Mouse (Mus musculus) heart, embryonic 10.5 days (tissue): ENCODE measurements at regions not wholly inside any gene's neighbourhood (a gene's known extent, or its start where the extent isn't known, plus 50 kb on each side); places are given as distances from the start of the nearest gene placed in this dataset.
"Not testable (repeated sequence)": the region's sequence is repeated elsewhere in the genome, so short reads cannot be mapped to it uniquely, and the experiment has no call there.

Source experiments
- DNase-seq: peaks from one replicate; pipeline ENCODE4 v3.0.0-alpha.2; 2017; ENCODE audit warnings: low spot score
- H3K27ac ChIP-seq: fragments of 300-500 bp; sonication (generic); 2 replicates; pipeline ENCODE4 v1.5.1; 2016; ENCODE audit warnings: mild to moderate bottlenecking
- H3K27me3 ChIP-seq: fragments of 300-500 bp; sonication (generic); 2 replicates; pipeline ENCODE4 v1.6.1; 2016; ENCODE audit warnings: mild to moderate bottlenecking; ENCODE audit not compliant: poor library complexity, insufficient read depth, severe bottlenecking
- H3K36me3 ChIP-seq: fragments of 300-500 bp; sonication (generic); 2 replicates; pipeline ENCODE4 v1.6.1; 2016; ENCODE audit warnings: mild to moderate bottlenecking, moderate library complexity
- H3K4me1 ChIP-seq: fragments of 300-500 bp; sonication (generic); 2 replicates; pipeline ENCODE4 v1.6.1; 2016; ENCODE audit warnings: mild to moderate bottlenecking
- H3K4me3 ChIP-seq: fragments of 300-500 bp; sonication (generic); 2 replicates; pipeline ENCODE4 v1.5.1; 2016; ENCODE audit warnings: mild to moderate bottlenecking, moderate library complexity
- H3K9me3 ChIP-seq: fragments of 300-500 bp; sonication (generic); 2 replicates; pipeline ENCODE4 v1.6.1; 2016; ENCODE audit warnings: mild to moderate bottlenecking, moderate library complexity
- WGBS: fragments of 180-500 bp; shearing (Covaris S2); methylation state at CpG from one replicate; pipeline ENCODE4 v1.1.7; 2016; 5-methylcytosine and 5-hydroxymethylcytosine counted together

DNA sequence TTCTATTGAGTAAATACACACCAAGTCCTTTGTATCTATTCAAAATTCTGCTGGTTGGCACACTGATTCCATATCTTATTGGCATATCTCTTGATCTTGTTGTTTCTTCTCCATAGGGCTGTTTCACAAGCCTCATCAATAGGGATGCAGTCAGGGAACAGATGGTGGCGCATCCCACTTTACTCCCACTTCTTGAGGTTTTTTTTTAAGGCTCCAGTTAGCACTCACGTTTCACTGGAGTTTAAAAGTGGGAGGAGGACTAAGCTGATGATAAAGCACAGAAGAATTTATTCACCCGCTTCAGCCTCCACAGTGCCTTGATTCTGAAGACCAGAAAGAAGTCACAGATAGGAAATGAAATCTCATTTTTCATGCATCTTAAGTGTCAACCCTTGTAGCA, 199.8 kb downstream of the Fam198b start:
- Histone ChIP-seq H3K9me3 (no peaks in the 10 kb centered on the region), H3K27me3 (no peaks in the 10 kb centered on the region), H3K27ac (no peak overlapping the region), H3K4me1 (no peaks in the 10 kb centered on the region), H3K4me3 (no peak overlapping the region), H3K36me3 (no peaks in the 10 kb centered on the region)
- 59% methylated on average over 3 of the region's 3 CpGs for WGBS
- no peak for DNase-seq

DNA sequence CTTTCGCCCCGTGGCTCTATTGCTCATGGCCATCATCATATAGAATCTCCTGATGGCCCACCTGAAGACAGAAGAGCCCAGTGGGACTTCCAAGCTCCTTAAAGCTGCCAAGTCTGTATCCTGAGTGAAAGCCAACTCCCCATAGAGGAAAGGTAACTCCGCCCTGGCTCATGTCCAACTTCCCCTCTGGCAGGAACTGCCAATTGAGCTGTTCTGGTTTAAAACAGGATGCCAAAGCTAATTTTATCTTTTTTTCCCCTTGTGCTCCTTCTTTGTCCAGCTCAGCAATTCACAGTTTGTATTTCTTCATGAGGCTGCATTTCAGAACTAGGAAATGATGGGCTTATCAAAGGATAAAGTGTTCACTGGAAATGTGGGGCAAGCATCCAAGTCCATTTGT, 215.3 kb downstream of the Fam198b start:
- WGBS: 81% methylated on average over 3 of the region's 3 CpGs
- H3K4me1 ChIP-seq: no peaks in the 10 kb centered on the region
- DNase-seq: no peak
- no peak overlapping the region for H3K4me3 ChIP-seq
- H3K9me3 ChIP-seq: no peaks in the 10 kb centered on the region
- no peak overlapping the region for H3K27ac ChIP-seq
- H3K27me3 ChIP-seq: no peaks in the 10 kb centered on the region
- no peaks in the 10 kb centered on the region for H3K36me3 ChIP-seq

DNA sequence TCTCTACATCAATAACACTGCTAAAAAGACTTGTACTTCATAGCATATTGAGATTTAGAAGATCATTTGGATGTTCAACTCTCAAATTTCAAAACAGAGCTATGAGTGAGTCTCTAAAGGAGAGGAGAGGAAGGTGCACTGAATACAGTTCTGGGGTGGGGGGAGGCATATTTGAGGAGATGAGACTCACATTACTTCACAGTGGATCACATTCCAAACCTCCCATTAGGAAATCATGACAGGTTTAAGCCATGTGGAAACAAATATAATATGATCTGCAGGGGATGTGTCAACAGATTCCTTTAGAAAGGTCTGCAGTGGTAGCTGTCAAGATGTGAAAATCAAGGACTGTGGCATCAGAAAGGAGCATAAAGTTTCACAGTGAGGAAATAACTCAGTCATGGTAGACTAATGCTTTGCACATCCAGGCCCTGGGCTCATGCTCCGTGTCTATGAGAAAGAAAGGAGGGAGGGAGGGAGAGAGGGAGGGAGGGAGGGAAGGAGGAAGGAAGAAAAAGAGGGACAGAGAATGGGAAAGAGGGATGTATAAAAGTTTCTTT, 235.9 kb downstream of the Fam198b start:
- Histone ChIP-seq H3K27me3 (no peaks in the 10 kb centered on the region), H3K27ac (no peak overlapping the region), H3K4me1 (no peaks in the 10 kb centered on the region), H3K4me3 (no peak overlapping the region), H3K9me3 (no peaks in the 10 kb centered on the region), H3K36me3 (no peaks in the 10 kb centered on the region)
- DNase-seq: no peak
- 50% methylated on average over 1 of the region's 1 CpGs for WGBS

DNA sequence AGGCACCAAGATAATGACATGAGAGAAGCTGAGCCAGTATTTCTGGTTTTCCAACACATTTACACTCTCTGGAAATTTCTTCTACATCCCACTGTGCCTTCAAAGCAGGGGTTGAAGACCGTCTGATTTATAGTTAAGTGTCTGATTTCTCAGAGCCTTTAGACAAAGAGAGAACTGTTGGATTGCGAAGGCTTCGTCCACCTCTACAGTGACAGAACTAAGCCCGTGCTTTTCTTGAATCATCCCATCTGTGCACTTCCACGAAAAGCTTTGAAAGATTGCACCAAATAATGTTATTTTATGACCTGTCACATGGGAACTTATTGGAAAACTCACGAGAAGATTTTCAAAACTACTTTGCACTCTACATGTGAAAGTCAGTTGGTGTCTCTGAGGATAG, 239.3 kb downstream of the Fam198b start:
- DNase-seq: no peak
- H3K4me3 ChIP-seq: no peak overlapping the region
- no peaks in the 10 kb centered on the region for H3K9me3 ChIP-seq
- H3K27ac ChIP-seq: no peak overlapping the region
- H3K4me1 ChIP-seq: no peaks in the 10 kb centered on the region
- WGBS: 84% methylated on average over 6 of the region's 6 CpGs
- H3K27me3 ChIP-seq: no peaks in the 10 kb centered on the region
- H3K36me3 ChIP-seq: no peaks in the 10 kb centered on the region

DNA sequence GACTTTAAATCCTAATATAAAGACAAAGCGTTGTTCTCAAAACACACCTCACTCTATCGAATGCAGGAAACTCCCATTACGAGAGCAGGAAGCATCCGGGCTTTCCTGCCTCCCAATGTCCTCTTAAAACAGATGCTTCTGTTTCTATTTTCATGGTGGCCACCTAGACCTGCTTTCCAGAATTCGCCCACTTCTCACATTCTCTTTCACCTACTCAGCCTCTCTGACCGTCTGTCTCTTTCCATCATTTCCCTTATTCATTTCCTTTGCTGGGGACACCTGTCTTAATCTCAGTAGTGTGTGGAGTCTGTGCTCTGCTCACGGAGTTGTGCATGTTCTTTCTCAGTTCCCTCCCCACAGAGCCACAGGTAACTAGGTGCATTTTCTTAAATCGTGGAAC, 240.3 kb downstream of the Fam198b start:
- no peak overlapping the region for H3K27ac ChIP-seq
- no peaks in the 10 kb centered on the region for H3K9me3 ChIP-seq
- H3K4me1 ChIP-seq: no peaks in the 10 kb centered on the region
- DNase-seq: no peak
- H3K4me3 ChIP-seq: no peak overlapping the region
- no peaks in the 10 kb centered on the region for H3K27me3 ChIP-seq
- 80% methylated on average over 8 of the region's 8 CpGs for WGBS
- no peaks in the 10 kb centered on the region for H3K36me3 ChIP-seq

DNA sequence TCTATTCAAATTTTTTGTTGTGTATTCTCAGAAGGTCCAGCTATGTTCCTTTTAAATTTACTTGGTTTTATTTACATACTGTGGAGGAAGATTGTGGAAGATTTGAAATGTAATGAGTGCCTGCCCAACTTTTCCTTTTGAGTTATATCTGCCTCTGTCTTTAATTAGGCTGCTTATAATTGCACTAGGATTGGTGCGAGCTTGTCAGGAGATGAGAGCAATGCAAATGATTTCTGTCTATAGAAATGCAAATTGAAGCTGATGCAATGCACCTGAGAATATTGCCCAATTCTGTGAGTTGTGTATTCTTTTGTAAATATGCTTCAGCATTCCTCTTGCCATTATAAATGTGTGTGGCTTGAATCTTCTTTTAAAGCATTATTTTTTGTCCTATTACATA, 257.4 kb downstream of the Fam198b start:
- H3K36me3 ChIP-seq: no peaks in the 10 kb centered on the region
- WGBS: 86% methylated on average over 1 of the region's 1 CpGs
- H3K27me3 ChIP-seq: no peaks in the 10 kb centered on the region
- H3K4me3 ChIP-seq: no peak overlapping the region
- no peak for DNase-seq
- no peaks in the 10 kb centered on the region for H3K9me3 ChIP-seq
- H3K27ac ChIP-seq: no peak overlapping the region
- no peaks in the 10 kb centered on the region for H3K4me1 ChIP-seq

- Histone ChIP-seq H3K4me1 (no peaks in the 10 kb centered on the region), H3K27ac (no peak overlapping the region), H3K36me3 (no peaks in the 10 kb centered on the region), H3K9me3 (no peaks in the 10 kb centered on the region), H3K27me3 (no peaks in the 10 kb centered on the region), H3K4me3 (no peak overlapping the region)
- no peak for DNase-seq
- 79% methylated on average over 2 of the region's 2 CpGs for WGBS
Measured at GRCm38 (mm10) chr3:80160473-80160872, 276.1 kb downstream of the Fam198b start.

GRCm38 (mm10) chr3:80181749-80182148, 297.4 kb downstream of the Fam198b start:
- H3K9me3 ChIP-seq: no peaks in the 10 kb centered on the region
- no peaks in the 10 kb centered on the region for H3K27me3 ChIP-seq
- H3K4me3 ChIP-seq: no peak overlapping the region
- DNase-seq: no peak
- no peaks in the 10 kb centered on the region for H3K36me3 ChIP-seq
- H3K4me1 ChIP-seq: no peaks in the 10 kb centered on the region
- WGBS: 78% methylated on average over 2 of the region's 2 CpGs
- H3K27ac ChIP-seq: no peak overlapping the region

DNA sequence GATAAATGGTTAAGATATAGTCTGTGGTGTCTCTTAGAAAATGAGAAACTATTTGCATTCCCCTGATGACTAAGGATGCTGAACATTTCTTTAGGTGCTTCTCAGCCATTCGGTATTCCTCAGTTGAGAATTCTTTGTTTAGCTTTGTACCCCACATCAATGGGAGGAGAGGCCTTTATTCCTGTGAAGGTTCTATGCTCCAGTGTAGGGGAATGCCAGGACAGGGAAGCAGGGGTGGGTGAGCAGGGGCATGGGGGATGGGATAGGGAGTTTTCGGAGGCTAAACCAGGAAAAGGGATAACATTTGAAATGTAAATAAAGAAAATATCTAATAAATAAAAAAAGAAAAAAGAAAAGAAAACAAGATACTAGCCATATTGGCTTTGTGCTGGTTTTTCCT, 297.8 kb downstream of the Fam198b start:
- H3K4me1 ChIP-seq, H3K4me3 ChIP-seq, H3K36me3 ChIP-seq, DNase-seq, H3K9me3 ChIP-seq, H3K27ac ChIP-seq, H3K27me3 ChIP-seq: not testable (repeated sequence)
- WGBS: 78% methylated on average over 2 of the region's 2 CpGs

- Histone ChIP-seq H3K4me1 (no peaks in the 10 kb centered on the region), H3K27me3 (no peaks in the 10 kb centered on the region), H3K36me3 (no peaks in the 10 kb centered on the region), H3K9me3 (no peaks in the 10 kb centered on the region), H3K27ac (no peak overlapping the region), H3K4me3 (no peak overlapping the region)
- WGBS: 84% methylated on average over 5 of the region's 5 CpGs
- no peak for DNase-seq
Measured at GRCm38 (mm10) chr3:80187406-80187805, 303.1 kb downstream of the Fam198b start.

DNA sequence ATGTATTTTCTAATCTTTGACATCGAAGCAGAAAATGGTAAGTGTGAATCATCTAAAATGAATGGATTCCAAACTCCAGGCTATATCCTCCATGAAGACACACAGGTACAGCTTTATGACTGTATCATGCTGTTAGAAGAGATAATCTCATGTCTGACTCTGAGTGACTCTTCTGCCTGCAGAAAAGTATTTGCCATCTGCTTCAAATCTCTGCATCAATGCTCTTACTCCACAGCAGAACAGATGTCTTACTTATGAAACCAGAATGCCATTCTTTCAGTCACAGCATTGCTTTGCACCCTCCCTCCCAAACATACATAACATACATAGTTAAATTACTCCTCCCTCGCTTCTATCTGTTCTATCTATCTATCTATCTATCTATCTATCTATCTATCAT, 316.6 kb downstream of the Fam198b start:
- no peaks in the 10 kb centered on the region for H3K27me3 ChIP-seq
- 72% methylated on average over 2 of the region's 2 CpGs for WGBS
- H3K36me3 ChIP-seq: no peaks in the 10 kb centered on the region
- no peak for DNase-seq
- H3K4me1 ChIP-seq: no peaks in the 10 kb centered on the region
- H3K27ac ChIP-seq: no peak overlapping the region
- H3K4me3 ChIP-seq: no peak overlapping the region
- H3K9me3 ChIP-seq: no peaks in the 10 kb centered on the region

DNA sequence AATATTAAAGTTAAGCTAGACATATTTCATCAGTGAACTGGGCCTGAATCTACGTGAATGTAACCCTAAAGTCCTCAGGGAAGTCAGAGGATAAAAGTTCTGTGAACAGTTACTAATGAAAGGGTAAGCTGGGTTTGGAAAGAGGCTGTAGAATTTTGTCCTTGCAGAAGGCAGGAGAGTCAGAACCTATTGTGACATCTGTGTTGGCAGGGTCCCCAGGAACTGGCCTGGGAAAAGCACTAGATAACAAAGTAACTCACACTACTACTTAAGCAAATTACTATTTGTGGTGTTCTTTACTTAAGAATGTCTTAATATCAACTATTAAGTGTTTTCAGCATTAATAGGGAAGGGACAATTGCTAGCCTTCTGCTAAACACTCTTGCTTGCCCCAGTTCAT, 320.5 kb downstream of the Fam198b start:
- Histone ChIP-seq H3K4me3 (no peak overlapping the region), H3K4me1 (no peaks in the 10 kb centered on the region), H3K27me3 (no peaks in the 10 kb centered on the region), H3K27ac (no peak overlapping the region), H3K36me3 (no peaks in the 10 kb centered on the region), H3K9me3 (no peaks in the 10 kb centered on the region)
- 78% methylated on average over 1 of the region's 1 CpGs for WGBS
- no peak for DNase-seq

DNA sequence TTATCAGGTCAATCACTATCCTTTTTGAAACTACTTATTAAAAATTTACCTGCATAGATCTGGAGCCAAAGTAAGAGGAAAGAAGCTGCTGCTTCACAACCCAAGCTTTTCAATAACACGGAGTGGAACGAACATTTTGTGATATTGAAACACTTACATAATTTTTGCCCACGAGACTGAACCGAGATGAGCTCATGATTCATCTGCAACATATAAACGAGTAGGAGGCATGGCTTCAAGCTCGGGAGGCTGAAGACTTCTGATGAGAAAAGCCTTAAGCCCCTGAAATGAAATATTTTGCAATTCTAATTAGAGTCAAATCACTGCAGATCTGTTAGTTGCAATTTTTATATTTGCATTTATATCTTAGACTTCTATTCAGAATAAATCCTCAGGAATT, 321.0 kb downstream of the Fam198b start:
- no peaks in the 10 kb centered on the region for H3K4me1 ChIP-seq
- no peaks in the 10 kb centered on the region for H3K9me3 ChIP-seq
- H3K4me3 ChIP-seq: no peak overlapping the region
- no peaks in the 10 kb centered on the region for H3K36me3 ChIP-seq
- H3K27me3 ChIP-seq: no peaks in the 10 kb centered on the region
- H3K27ac ChIP-seq: no peak overlapping the region
- 78% methylated on average over 6 of the region's 6 CpGs for WGBS
- no peak for DNase-seq

GRCm38 (mm10) chr3:80207022-80207421, 322.7 kb downstream of the Fam198b start:
- 41% methylated on average over 1 of the region's 1 CpGs for WGBS
- Histone ChIP-seq H3K27me3 (no peaks in the 10 kb centered on the region), H3K36me3 (no peaks in the 10 kb centered on the region), H3K4me3 (no peak overlapping the region), H3K27ac (no peak overlapping the region), H3K9me3 (no peaks in the 10 kb centered on the region), H3K4me1 (no peaks in the 10 kb centered on the region)
- DNase-seq: no peak
